Mouse (Mus musculus): ENCODE measurements around the gene Zmiz1. TPM values are rescaled to one million over a fixed set of nuclear protein-coding genes. Genes with fewer than 3 reads are reported as not detected.
A peak's percentile ranks its signal among the peaks of the same experiment; 100 is the strongest.

The Zmiz1 gene
- total RNA-seq, 2 experiments from 2014 or later: 27.4 to 34.5 TPM

- no peak for DNase-seq
- intact Hi-C loops (cut with DNase I): loop anchor here (5.0 kb wide), 1 partner anchor 36 kb away; no protein-coding TSS in a partner anchor
- no peak for TF ChIP-seq CTCF (IDR thresholded peaks at IDR 0.05)
- peak overlapping the region; percentile 96 for H3K27ac ChIP-seq
- peak overlapping the region; percentile 30 for H3K4me3 ChIP-seq
Measured at GRCm38 (mm10) chr14:25512803-25513202, 53.8 kb downstream of the Zmiz1 start.

GRCm38 (mm10) chr14:25513496-25513895 lies 54.5 kb downstream of the Zmiz1 start:
- peak; percentile 24; the same call in 1 of the 2 replicates for TF ChIP-seq CTCF (IDR thresholded peaks at IDR 0.05)
- intact Hi-C loops (cut with DNase I): loop anchor here (5.0 kb wide), 1 partner anchor 36 kb away; no protein-coding TSS in a partner anchor
- DNase-seq: peak; percentile 88
- H3K27ac ChIP-seq: peak overlapping the region; percentile 96
- H3K4me3 ChIP-seq: no peak overlapping the region

- H3K4me3 ChIP-seq: no peak overlapping the region
- DNase-seq: no peak
- no peak for TF ChIP-seq CTCF (IDR thresholded peaks at IDR 0.05)
- H3K27ac ChIP-seq: peak overlapping the region; percentile 96
- intact Hi-C loops (cut with DNase I): loop anchor here (5.0 kb wide), 1 partner anchor 38 kb away; no protein-coding TSS in a partner anchor
Measured at GRCm38 (mm10) chr14:25514943-25515512, 56.0 kb downstream of the Zmiz1 start.

DNA sequence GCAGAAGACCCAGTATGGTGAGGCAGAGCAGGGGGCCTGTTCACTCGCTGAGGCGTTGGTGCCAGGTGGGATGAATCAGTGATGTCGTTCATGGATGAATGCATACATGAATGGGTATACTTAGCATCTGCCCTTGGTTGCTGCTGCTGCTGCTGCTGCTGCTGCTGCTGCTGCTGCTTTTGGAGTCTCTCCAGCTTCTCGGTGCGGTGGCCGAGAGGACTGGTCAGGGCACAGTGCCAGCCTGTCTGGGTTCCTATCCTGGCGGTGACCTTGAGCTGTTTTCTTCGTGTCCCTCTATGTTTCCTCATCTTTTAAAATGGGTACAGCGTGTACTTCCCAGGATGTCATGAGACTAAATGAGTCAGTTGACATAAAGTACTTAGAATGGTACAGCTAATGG lies 56.9 kb downstream of the Zmiz1 start:
- peak; percentile 69 for DNase-seq
- TF ChIP-seq CTCF (IDR thresholded peaks at IDR 0.05): no peak

DNA sequence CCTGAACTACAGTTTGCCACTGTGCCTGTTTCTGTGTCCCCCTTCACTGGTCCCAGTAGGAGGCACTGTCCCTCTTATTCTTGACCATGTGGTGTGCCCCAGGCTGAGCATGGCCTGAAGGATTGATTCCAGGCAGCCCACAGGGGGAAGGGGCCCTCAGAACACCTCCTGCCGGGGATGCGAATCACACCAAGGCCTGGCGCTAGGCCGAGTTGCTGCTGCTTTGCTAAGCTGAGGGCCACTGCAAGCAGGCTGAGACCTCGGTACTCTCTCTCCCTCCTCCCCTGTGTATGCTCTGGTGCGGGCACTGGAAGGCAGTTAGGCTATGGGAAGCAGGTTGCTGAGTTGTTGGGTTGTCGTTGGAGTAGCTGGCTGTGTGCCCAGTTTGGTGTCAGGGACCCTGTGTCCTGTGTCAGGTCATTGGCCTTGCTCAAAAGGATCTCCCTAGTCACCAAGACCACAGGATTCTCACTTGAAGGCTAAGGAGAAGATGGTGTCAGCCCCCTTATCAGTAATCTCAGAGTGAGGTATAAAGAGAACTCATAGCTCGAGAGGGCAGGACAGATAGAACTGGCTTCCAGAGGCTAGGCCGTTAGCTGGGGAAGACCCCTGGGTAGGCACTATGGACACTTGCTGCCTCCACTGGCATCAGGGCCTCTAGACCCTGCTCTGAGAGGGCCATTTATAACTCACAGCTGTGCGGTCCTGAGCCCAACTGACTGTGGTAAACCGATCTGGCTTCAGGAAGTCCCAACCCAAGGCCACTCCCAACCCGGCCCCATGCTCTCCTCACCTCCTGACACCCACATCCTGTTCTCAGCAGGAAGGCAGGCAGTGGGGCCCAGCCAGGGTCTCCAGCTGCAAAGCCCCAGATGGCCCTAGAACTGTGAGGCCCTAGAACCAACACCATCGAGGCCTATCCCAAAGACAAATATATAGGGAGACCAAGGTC lies 57.9 kb downstream of the Zmiz1 start:
- H3K4me3 ChIP-seq: peak overlapping the region; percentile 33; the same call in 1 of the 2 replicates
- peak; percentile 81 for DNase-seq
- intact Hi-C loops (cut with DNase I): no loop called here

More for the DNA sequence above, 56.9 kb downstream of the Zmiz1 start:
- Histone ChIP-seq H3K4me3 (no peak overlapping the region), H3K27ac (peak overlapping the region; percentile 96)
- intact Hi-C loops (cut with DNase I): no loop called here

DNA sequence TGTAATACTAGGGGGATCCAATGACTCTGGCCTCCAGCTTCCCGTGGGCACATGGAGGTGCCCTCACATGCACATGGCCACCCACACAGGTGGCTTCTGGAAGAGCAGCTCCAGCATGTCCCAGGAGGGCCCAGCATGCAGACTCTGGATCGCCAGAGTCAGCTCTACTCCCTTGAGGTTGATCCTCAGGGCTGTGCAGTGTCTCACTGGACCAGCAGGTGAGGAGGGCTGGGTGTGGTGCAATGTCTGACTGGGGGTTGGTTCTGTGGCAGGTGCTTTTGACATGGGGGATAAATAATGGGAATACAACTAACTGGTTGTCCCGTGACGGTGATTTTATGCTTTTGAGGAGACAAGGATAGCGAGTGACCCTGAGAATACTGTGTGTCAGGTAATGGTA lies 59.7 kb downstream of the Zmiz1 start:
- TF ChIP-seq CTCF (IDR thresholded peaks at IDR 0.05): no peak
- no peak for DNase-seq
- Histone ChIP-seq H3K4me3 (no peak overlapping the region), H3K27ac (peak overlapping the region; percentile 96)
- intact Hi-C loops (cut with DNase I): no loop called here

More for the DNA sequence above, 57.9 kb downstream of the Zmiz1 start:
- peak; percentile 47 for TF ChIP-seq CTCF (IDR thresholded peaks at IDR 0.05)
- H3K27ac ChIP-seq: peak overlapping the region; percentile 96

GRCm38 (mm10) chr14:25519656-25520055 lies 60.7 kb downstream of the Zmiz1 start:
- peak; percentile 85 for DNase-seq
- peak overlapping the region; percentile 50 for H3K4me3 ChIP-seq
- TF ChIP-seq CTCF (IDR thresholded peaks at IDR 0.05): no peak
- peak overlapping the region; percentile 96 for H3K27ac ChIP-seq
- intact Hi-C loops (cut with DNase I): no loop called here

DNA sequence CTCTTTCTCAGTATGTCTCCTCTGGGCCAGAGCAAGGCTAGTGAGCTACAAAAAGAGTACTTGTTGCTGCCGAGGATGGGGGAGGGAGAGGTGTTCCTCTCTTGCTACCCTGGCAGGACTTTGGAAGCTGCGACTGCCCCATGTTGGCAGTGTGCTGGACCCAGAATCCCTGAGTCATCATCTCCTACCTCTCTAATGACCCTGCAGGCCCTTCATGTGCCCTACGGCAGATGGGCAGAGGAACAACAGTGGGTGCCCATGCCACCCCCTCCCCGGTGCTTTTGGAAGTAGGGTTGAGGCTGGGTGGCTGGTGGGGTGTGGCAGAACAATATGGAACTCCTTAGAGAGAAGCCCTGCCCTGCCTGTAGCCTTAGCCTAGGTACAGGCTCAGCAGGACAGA lies 61.6 kb downstream of the Zmiz1 start:
- intact Hi-C loops (cut with DNase I): no loop called here
- DNase-seq: peak; percentile 78
- H3K27ac ChIP-seq: peak overlapping the region; percentile 96
- H3K4me3 ChIP-seq: peak overlapping the region; percentile 50
- TF ChIP-seq CTCF (IDR thresholded peaks at IDR 0.05): no peak

DNA sequence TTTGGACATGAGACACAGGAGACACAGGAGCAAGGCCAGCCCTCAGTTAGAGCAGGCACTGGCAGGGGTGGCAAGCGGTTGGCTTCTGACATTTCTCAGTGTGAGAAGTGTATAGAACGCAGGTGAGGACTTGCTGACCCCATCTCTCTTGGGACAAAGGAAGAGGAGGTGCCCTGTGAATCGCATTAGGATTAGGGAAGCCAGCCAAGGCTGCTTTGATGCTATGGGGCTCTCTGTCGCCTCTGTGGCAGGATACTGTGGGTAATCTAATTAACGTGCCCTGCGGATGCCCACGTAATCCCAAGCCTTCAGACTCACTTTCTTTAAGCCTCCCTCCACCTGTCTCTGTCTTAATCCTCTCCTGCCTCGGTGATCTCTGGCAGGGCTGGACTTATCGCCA lies 62.0 kb downstream of the Zmiz1 start:
- H3K4me3 ChIP-seq: no peak overlapping the region
- no peak for DNase-seq
- peak overlapping the region; percentile 96 for H3K27ac ChIP-seq
- no peak for TF ChIP-seq CTCF (IDR thresholded peaks at IDR 0.05)
- intact Hi-C loops (cut with DNase I): no loop called here

- Histone ChIP-seq H3K4me3 (no peak overlapping the region), H3K27ac (peak overlapping the region; percentile 96)
- TF ChIP-seq CTCF (IDR thresholded peaks at IDR 0.05): no peak
- no peak for DNase-seq
- intact Hi-C loops (cut with DNase I): no loop called here
Measured at GRCm38 (mm10) chr14:25521500-25521899, 62.5 kb downstream of the Zmiz1 start.

DNA sequence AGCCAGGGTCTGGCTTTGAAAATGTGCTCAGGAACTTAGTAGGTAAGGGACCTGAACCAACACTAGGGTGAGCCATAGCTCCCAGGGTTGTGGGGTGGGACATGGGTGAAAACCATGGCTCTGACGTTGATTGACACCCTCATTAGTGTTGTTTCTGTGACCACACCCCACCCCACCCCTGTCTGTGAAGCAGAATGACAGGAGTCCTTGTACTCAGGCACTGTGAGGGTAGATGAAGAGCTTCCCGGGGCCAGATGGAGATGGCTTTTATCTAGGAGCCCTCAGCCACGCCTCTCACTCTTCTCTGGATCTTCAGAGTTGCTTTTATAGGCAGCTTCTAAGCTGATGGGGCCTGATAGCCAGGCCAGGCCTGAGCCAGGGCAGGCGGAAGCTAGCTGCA lies 63.4 kb downstream of the Zmiz1 start:
- intact Hi-C loops (cut with DNase I): no loop called here

DNA sequence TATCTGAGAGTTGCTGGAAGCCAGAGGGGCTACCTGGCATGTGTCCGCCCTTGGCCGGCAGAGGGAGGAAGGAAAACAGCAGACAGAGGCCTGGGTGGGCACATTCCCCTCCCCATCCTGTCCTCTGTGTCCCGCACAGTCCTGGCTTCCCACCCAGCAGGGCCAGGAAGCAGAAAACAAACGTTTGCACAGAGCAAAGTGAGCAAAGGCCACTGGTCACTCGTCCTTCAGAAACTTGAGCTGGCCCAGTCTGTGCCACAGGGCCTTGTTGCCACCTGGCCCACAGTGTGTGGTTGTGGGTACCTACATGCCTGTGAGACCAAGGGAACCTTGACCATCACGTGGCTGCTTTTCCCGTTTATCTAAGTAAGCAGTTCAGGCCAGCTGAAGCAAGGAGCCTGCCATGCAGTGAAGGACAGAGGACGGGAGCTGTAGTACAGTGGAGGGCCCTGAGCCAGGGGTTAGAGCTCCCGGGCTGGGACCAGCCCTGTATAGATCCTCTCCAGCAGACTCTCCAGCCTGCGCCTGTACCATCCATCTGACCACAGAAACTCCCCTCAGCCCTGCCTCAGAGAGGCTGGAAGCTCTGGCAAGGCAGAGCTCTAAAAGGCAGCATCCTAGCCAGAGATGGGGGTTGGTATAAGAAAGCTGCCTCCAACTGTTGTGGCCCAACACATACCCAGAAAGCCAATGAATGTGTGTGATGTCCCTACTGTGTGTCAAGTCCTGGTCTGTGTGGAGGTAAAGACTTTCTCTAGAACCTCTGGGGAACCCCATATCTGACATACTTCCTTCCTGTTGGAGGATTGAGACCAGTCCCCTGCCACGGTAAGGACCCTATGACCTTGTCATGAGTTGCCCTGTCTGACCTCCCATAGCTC lies 64.5 kb downstream of the Zmiz1 start:
- TF ChIP-seq CTCF (IDR thresholded peaks at IDR 0.05): 0 out of 2 replicates have a peak, but pooled peaks have one; percentile 7
- DNase-seq: peak; percentile 57
- peak overlapping the region; percentile 16; the same call in 1 of the 2 replicates for H3K4me3 ChIP-seq
- H3K27ac ChIP-seq: peak overlapping the region; percentile 81
- intact Hi-C loops (cut with DNase I): no loop called here

More for the DNA sequence above, 63.4 kb downstream of the Zmiz1 start:
- no peak for TF ChIP-seq CTCF (IDR thresholded peaks at IDR 0.05)
- H3K27ac ChIP-seq: peak overlapping the region; percentile 96
- no peak overlapping the region for H3K4me3 ChIP-seq
- DNase-seq: no peak

Data from gastrocnemius, adult 2 months (tissue).